Mouse (Mus musculus) MEL (cell line): ENCODE results near the gene Gpatch11. TPM values are rescaled to one million over a fixed set of nuclear protein-coding genes. Genes with fewer than 3 reads are reported as not detected.

Experiments used
- DNase-seq: peaks from one replicate; pipeline ENCODE4 v3.0.0; 2011; ENCODE audit warnings: low read depth, low spot score
- H3K27ac ChIP-seq: 2 replicates; pipeline ENCODE4 v1.5.1; 2012; ENCODE audit warnings: low read depth, mild to moderate bottlenecking, control low read depth, low read length, moderate library complexity; ENCODE audit not compliant: control insufficient read depth
- H3K27me3 ChIP-seq, 2 experiments: fragments of 150-350 bp in 1 of 2; sonication (generic) in 1 of 2; 2 replicates each; pipeline ENCODE4 v1.6.1; 2012; ENCODE audit warnings: low read length in 2 of 2, mild to moderate bottlenecking in 2 of 2, improper control_type of control experiment in 1 of 2, moderate library complexity in 1 of 2; ENCODE audit not compliant: insufficient read depth in 2 of 2, control insufficient read depth in 1 of 2
- H3K36me3 ChIP-seq, 2 experiments: 2 replicates each; pipeline ENCODE4 v1.6.1; 2012 to 2014; ENCODE audit warnings: low read length in 2 of 2, improper control_type of control experiment in 1 of 2, inconsistent platforms in 1 of 2, mild to moderate bottlenecking in 1 of 2; ENCODE audit not compliant: insufficient read depth in 2 of 2, control insufficient read depth in 1 of 2
- H3K4me1 ChIP-seq, 2 experiments: fragments of 150-350 bp in 1 of 2; sonication (generic) in 1 of 2; 2 replicates each; pipeline ENCODE4 v1.6.1; 2012; ENCODE audit warnings: low read length in 2 of 2, improper control_type of control experiment in 1 of 2, mild to moderate bottlenecking in 1 of 2; ENCODE audit not compliant: insufficient read depth in 2 of 2, control insufficient read depth in 1 of 2
- H3K4me3 ChIP-seq, 2 experiments: fragments of 150-350 bp in 1 of 2; sonication (generic) in 1 of 2; 2 replicates each; pipeline ENCODE4 v1.5.1; 2012; ENCODE audit warnings: low read depth in 2 of 2, low read length in 2 of 2, mild to moderate bottlenecking in 2 of 2, moderate library complexity in 2 of 2, control low read depth in 1 of 2, improper control_type of control experiment in 1 of 2; ENCODE audit not compliant: control insufficient read depth in 1 of 2, insufficient read depth in 1 of 2
- H3K79me2 ChIP-seq: 2 replicates; pipeline ENCODE4 v1.6.1; 2012; ENCODE audit warnings: mild to moderate bottlenecking, low read length, moderate library complexity; ENCODE audit not compliant: control insufficient read depth, poor library complexity, insufficient read depth
- H3K9ac ChIP-seq: 2 replicates; pipeline ENCODE4 v1.6.1; 2012; ENCODE audit warnings: low read depth, mild to moderate bottlenecking, control low read depth, low read length, moderate library complexity; ENCODE audit not compliant: control insufficient read depth, poor library complexity, severe bottlenecking
- H3K9me3 ChIP-seq: fragments of 150-350 bp; sonication (generic); replicated peaks from 2 replicates; pipeline ENCODE4 v1.6.1; 2012; ENCODE audit warnings: mild to moderate bottlenecking, low read length, improper control_type of control experiment, moderate library complexity; ENCODE audit not compliant: insufficient read depth
- CHD1 ChIP-seq: IDR thresholded peaks from 2 replicates; pipeline ENCODE4 v1.6.1; 2012; ENCODE audit warnings: low read depth, mild to moderate bottlenecking, inconsistent platforms, low read length, improper control_type of control experiment
- CHD2 ChIP-seq: IDR thresholded peaks from 2 replicates; pipeline ENCODE4 v1.6.1; 2011; ENCODE audit warnings: low read length, improper control_type of control experiment
- CTCF ChIP-seq, 3 experiments: IDR thresholded peaks in 2 of 3; conservative IDR thresholded peaks in 1 of 3; 2 replicates each; pipeline ENCODE4 v1.5.1; 2011 to 2012; ENCODE audit warnings: low read length in 3 of 3, low read depth in 2 of 3, mild to moderate bottlenecking in 2 of 3, improper control_type of control experiment in 1 of 3, inconsistent platforms in 1 of 3, mixed read lengths in 1 of 3, moderate library complexity in 1 of 3; ENCODE audit not compliant: control insufficient read depth in 1 of 3, insufficient read depth in 1 of 3, poor library complexity in 1 of 3, severe bottlenecking in 1 of 3
- ELF1 ChIP-seq: IDR thresholded peaks from 2 replicates; pipeline ENCODE4 v1.6.1; 2014; ENCODE audit warnings: low read depth, mild to moderate bottlenecking, inconsistent platforms, low read length, improper control_type of control experiment, moderate library complexity
- EP300 ChIP-seq, 2 experiments: IDR thresholded peaks; 2 replicates each; pipeline ENCODE4 v1.6.1; 2011; ENCODE audit warnings: improper control_type of control experiment in 2 of 2, low read length in 2 of 2, low read depth in 1 of 2, mild to moderate bottlenecking in 1 of 2
- ETS1 ChIP-seq: IDR thresholded peaks from 2 replicates; pipeline ENCODE4 v1.6.1; 2012; ENCODE audit warnings: low read depth, mild to moderate bottlenecking, inconsistent platforms, low read length, improper control_type of control experiment, moderate library complexity
- GABPA ChIP-seq: IDR thresholded peaks from 2 replicates; pipeline ENCODE4 v1.6.1; 2012; ENCODE audit warnings: low read depth, mild to moderate bottlenecking, inconsistent platforms, low read length, improper control_type of control experiment, moderate library complexity
- HCFC1 ChIP-seq: IDR thresholded peaks from 2 replicates; pipeline ENCODE4 v1.6.1; 2012; ENCODE audit warnings: low read depth, mild to moderate bottlenecking, inconsistent platforms, low read length, improper control_type of control experiment, moderate library complexity
- JUND ChIP-seq: IDR thresholded peaks from 2 replicates; pipeline ENCODE4 v1.6.1; 2011; ENCODE audit warnings: low read depth, mild to moderate bottlenecking, improper control_type of control experiment, low read length
- KAT2A ChIP-seq: conservative IDR thresholded peaks from 2 replicates; pipeline ENCODE4 v1.6.1; 2012; ENCODE audit warnings: low read depth, low read length, improper control_type of control experiment, inconsistent platforms
- MAFK ChIP-seq: IDR thresholded peaks from 2 replicates; pipeline ENCODE4 v1.6.1; 2011; ENCODE audit warnings: low read depth, mild to moderate bottlenecking, low read length, improper control_type of control experiment, borderline replicate concordance
- MAX ChIP-seq: IDR thresholded peaks from 2 replicates; pipeline ENCODE4 v1.6.1; 2011; ENCODE audit warnings: low read length, improper control_type of control experiment
- MXI1 ChIP-seq: IDR thresholded peaks from 2 replicates; pipeline ENCODE4 v1.6.1; 2011; ENCODE audit warnings: mild to moderate bottlenecking, low read depth, low read length, improper control_type of control experiment
- MYC ChIP-seq: IDR thresholded peaks from 2 replicates; pipeline ENCODE4 v1.6.1; 2011; ENCODE audit warnings: low read depth, mild to moderate bottlenecking, low read length, improper control_type of control experiment, moderate library complexity
- NELFE ChIP-seq: IDR thresholded peaks from 2 replicates; pipeline ENCODE4 v1.6.1; 2011; ENCODE audit warnings: low read depth, low read length, improper control_type of control experiment
- NRF1 ChIP-seq: IDR thresholded peaks from 2 replicates; pipeline ENCODE4 v1.6.1; 2014; ENCODE audit warnings: low read depth, mild to moderate bottlenecking, inconsistent platforms, low read length, improper control_type of control experiment, moderate library complexity; ENCODE audit not compliant: poor library complexity, insufficient read depth, severe bottlenecking
- POLR2A ChIP-seq, 2 experiments: IDR thresholded peaks; 2 replicates each; pipeline ENCODE4 v1.6.1; 2011 to 2012; ENCODE audit warnings: low read length in 2 of 2, mild to moderate bottlenecking in 2 of 2, control low read depth in 1 of 2, improper control_type of control experiment in 1 of 2, low read depth in 1 of 2, moderate library complexity in 1 of 2; ENCODE audit not compliant: control insufficient read depth in 1 of 2, insufficient read depth in 1 of 2, poor library complexity in 1 of 2
- POLR2AphosphoS2 ChIP-seq: IDR thresholded peaks from 2 replicates; pipeline ENCODE4 v1.6.1; 2011; ENCODE audit warnings: low read length, improper control_type of control experiment
- POLR2AphosphoS5 ChIP-seq: IDR thresholded peaks from 2 replicates; pipeline ENCODE4 v1.6.1; 2012; ENCODE audit warnings: low read depth, borderline replicate concordance, mild to moderate bottlenecking, inconsistent platforms, low read length, moderate library complexity, mixed read lengths
- RAD21 ChIP-seq: IDR thresholded peaks from 2 replicates; pipeline ENCODE4 v1.6.1; 2011; ENCODE audit warnings: mild to moderate bottlenecking, low read depth, low read length, improper control_type of control experiment
- RCOR1 ChIP-seq: IDR thresholded peaks from 2 replicates; pipeline ENCODE4 v1.6.1; 2012; ENCODE audit warnings: low read depth, mild to moderate bottlenecking, inconsistent platforms, low read length, improper control_type of control experiment
- SIN3A ChIP-seq: IDR thresholded peaks from 2 replicates; pipeline ENCODE4 v1.6.1; 2012; ENCODE audit warnings: low read length, improper control_type of control experiment, inconsistent platforms
- SMC3 ChIP-seq: IDR thresholded peaks from 2 replicates; pipeline ENCODE4 v1.6.1; 2011; ENCODE audit warnings: low read depth, low read length, improper control_type of control experiment
- TAL1 ChIP-seq: IDR thresholded peaks from 2 replicates; pipeline ENCODE4 v1.6.1; 2012; ENCODE audit warnings: mild to moderate bottlenecking, inconsistent platforms, low read length, moderate library complexity, mixed read lengths
- TBP ChIP-seq: IDR thresholded peaks from 2 replicates; pipeline ENCODE4 v1.8.0; 2011; ENCODE audit warnings: low read depth, low read length, improper control_type of control experiment
- TCF12 ChIP-seq: IDR thresholded peaks from 2 replicates; pipeline ENCODE4 v1.6.1; 2014; ENCODE audit warnings: low read depth, mild to moderate bottlenecking, inconsistent platforms, low read length, improper control_type of control experiment, moderate library complexity
- UBTF ChIP-seq: IDR thresholded peaks from 2 replicates; pipeline ENCODE4 v1.6.1; 2012; ENCODE audit warnings: low read depth, mild to moderate bottlenecking, inconsistent platforms, low read length, improper control_type of control experiment, moderate library complexity, borderline replicate concordance; ENCODE audit not compliant: insufficient read depth
- USF1 ChIP-seq: IDR thresholded peaks from 2 replicates; pipeline ENCODE4 v1.6.1; 2014; ENCODE audit warnings: low read depth, mild to moderate bottlenecking, inconsistent platforms, low read length, improper control_type of control experiment, moderate library complexity
- USF2 ChIP-seq, 2 experiments: IDR thresholded peaks; 2 replicates each; pipeline ENCODE4 v1.6.1; 2011 to 2012; ENCODE audit warnings: improper control_type of control experiment in 2 of 2, low read length in 2 of 2, borderline replicate concordance in 1 of 2, inconsistent platforms in 1 of 2, low read depth in 1 of 2, mild to moderate bottlenecking in 1 of 2; ENCODE audit not compliant: insufficient read depth in 1 of 2
- ZC3H11A ChIP-seq: IDR thresholded peaks from 2 replicates; pipeline ENCODE4 v1.6.1; 2012; ENCODE audit warnings: low read depth, mild to moderate bottlenecking, inconsistent platforms, low read length, improper control_type of control experiment
- ZNF384 ChIP-seq: IDR thresholded peaks from 2 replicates; pipeline ENCODE4 v1.6.1; 2012; ENCODE audit warnings: low read depth, mild to moderate bottlenecking, inconsistent platforms, low read length, improper control_type of control experiment
- polyA plus RNA-seq, 2 experiments: library from polyadenylated mRNA; stranded (reverse) in 1 of 2; unstranded in 1 of 2; fragments of >175 nt in 1 of 2; fragments of >200 nt in 1 of 2; gene quantifications; 2 replicates each; pipeline versions ENCODE4 v1.2.1 to v1.2.4; 2012; ENCODE audit warnings: low replicate concordance in 2 of 2, low read depth in 1 of 2; ENCODE audit not compliant: insufficient read length in 2 of 2, insufficient read depth in 1 of 2, missing spikeins in 1 of 2
- total RNA-seq: library from RNA; depleted of rRNA; stranded (reverse); fragments of 300-350 nt; gene quantifications from 2 replicates; pipeline ENCODE4 v1.2.3, GENCODE M21; 2012

Gpatch11 gene
- total and polyA plus RNA-seq, 3 experiments, result 10.3 to 12.4 TPM; not detected in 1

- Histone ChIP-seq H3K79me2 (no peaks in the 10 kb centered on the region), H3K4me3 (no peak overlapping the region), H3K36me3 (peaks cover 2 to 12% of the 10 kb centered on the region in 2 experiments; a peak in 3 of 4 replicates), H3K27me3 (no peaks in the 10 kb centered on the region), H3K27ac (no peak overlapping the region), H3K4me1 (peaks cover 3 to 4% of the 10 kb centered on the region in 2 experiments; a peak in 2 of 4 replicates), H3K9me3 (no peaks in the 10 kb centered on the region), H3K9ac (no peak overlapping the region)
- peak; percentile 25 for DNase-seq
- TF ChIP-seq NRF1 (no peak), GABPA (no peak), USF2 (IDR thresholded peaks at IDR 0.05; ENCODE audit: borderline replicate concordance in 1 of 2, insufficient read depth in 1 of 2, low read depth in 1 of 2, low read length in 2 of 2) (peak; percentile 52 to 84; a peak in 3 of 4 replicates), USF1 (peak; percentile 88), TBP (no peak), RCOR1 (no peak), ELF1 (no peak)
Measured at GRCm38 (mm10) chr17:78797222-78797621, 38.1 kb upstream of the Gpatch11 start.

GRCm38 (mm10) chr17:78809019-78809418 lies 26.3 kb upstream of the Gpatch11 start:
- no peaks in the 10 kb centered on the region for H3K9me3 ChIP-seq
- H3K79me2 ChIP-seq, result no peaks in the 10 kb centered on the region
- no peak overlapping the region for H3K4me3 ChIP-seq
- H3K27me3 ChIP-seq, result no peaks in the 10 kb centered on the region
- H3K9ac ChIP-seq, result no peak overlapping the region
- no peaks in the 10 kb centered on the region; a peak in 1 of 4 replicates for H3K36me3 ChIP-seq
- no peak overlapping the region for H3K27ac ChIP-seq
- peak; percentile 54 for DNase-seq
- no peaks in the 10 kb centered on the region for H3K4me1 ChIP-seq
- TF ChIP-seq KAT2A (no peak), JUND (no peak), MAX (no peak), EP300 (IDR thresholded peaks at IDR 0.05; ENCODE audit: low read depth in 1 of 2, low read length in 2 of 2) (no peak), ZC3H11A (peak; percentile 25; the same call in 1 of the 2 replicates), TCF12 (no peak), GABPA (no peak), CTCF (IDR thresholded peaks at IDR 0.05 in 2 of 3, conservative IDR thresholded peaks at IDR 0.05 in 1 of 3; ENCODE audit: control insufficient read depth in 1 of 3, insufficient read depth in 1 of 3, low read depth in 2 of 3, low read length in 3 of 3, poor library complexity in 1 of 3, severe bottlenecking in 1 of 3) (peak; percentile 8 to 80 (median 70); a peak in 4 of 6 replicates), HCFC1 (no peak), NELFE (no peak), ELF1 (no peak), USF2 (IDR thresholded peaks at IDR 0.05; ENCODE audit: borderline replicate concordance in 1 of 2, insufficient read depth in 1 of 2, low read depth in 1 of 2, low read length in 2 of 2) (no peak), UBTF (no peak), SMC3 (peak; percentile 64), ZNF384 (no peak), POLR2A (IDR thresholded peaks at IDR 0.05; ENCODE audit: control insufficient read depth in 1 of 2, insufficient read depth in 1 of 2, low read depth in 1 of 2, low read length in 2 of 2, poor library complexity in 1 of 2) (no peak), RAD21 (peak; percentile 79), TAL1 (no peak), POLR2AphosphoS2 (no peak), SIN3A (no peak), ETS1 (no peak), MXI1 (no peak), NRF1 (no peak), TBP (no peak), MYC (0 out of 2 replicates have a peak, but pooled peaks have one; percentile 19), POLR2AphosphoS5 (no peak), CHD1 (no peak), USF1 (no peak), CHD2 (no peak), MAFK (no peak), RCOR1 (no peak)
